Mouse (Mus musculus): ENCODE data around the gene Chn1. TPM values are rescaled to one million over a fixed set of nuclear protein-coding genes. Genes with fewer than 3 reads are reported as not detected.

Chn1 gene
- polyA plus RNA-seq, 1 experiment, result not detected

GRCm38 (mm10) chr2:73597772-73598171, 177.4 kb downstream of the Chn1 start:
- Histone ChIP-seq H3K4me1 (ENCODE audit: control insufficient read depth, insufficient read depth, low read length) (no peaks in the 10 kb centered on the region), H3K4me3 (ENCODE audit: insufficient read depth, low read length) (no peak overlapping the region), H3K27ac (ENCODE audit: insufficient read depth, low read depth, low read length) (no peak overlapping the region)
- TF ChIP-seq CTCF (IDR thresholded peaks at IDR 0.05; ENCODE audit: low read depth, low read length) (no peak), POLR2A (IDR thresholded peaks at IDR 0.05; ENCODE audit: borderline replicate concordance, low read depth, low read length) (no peak)

DNA sequence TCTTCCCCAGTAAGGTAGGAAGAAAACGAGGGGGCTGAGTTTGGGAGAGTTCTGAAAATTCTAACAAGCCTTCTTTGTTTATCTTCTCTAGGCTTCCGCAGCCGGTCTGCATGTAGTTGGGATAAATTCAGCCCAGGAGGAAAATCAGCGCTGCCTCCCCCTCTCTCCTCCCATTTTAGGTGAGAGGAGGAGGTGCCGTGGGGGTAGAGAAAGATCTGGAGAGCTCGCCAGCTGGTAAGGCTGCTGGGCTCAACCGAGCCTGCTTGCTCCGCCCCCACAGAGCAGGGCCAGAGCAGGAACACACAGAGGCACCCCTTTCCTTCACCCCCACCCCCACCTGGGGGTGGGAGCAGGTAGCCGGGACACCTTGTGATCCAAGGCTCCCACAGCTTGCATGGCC, 178.4 kb downstream of the Chn1 start:
- Histone ChIP-seq H3K4me1 (ENCODE audit: control insufficient read depth, insufficient read depth, low read length) (no peaks in the 10 kb centered on the region), H3K27ac (ENCODE audit: insufficient read depth, low read depth, low read length) (no peak overlapping the region), H3K4me3 (ENCODE audit: insufficient read depth, low read length) (no peak overlapping the region)
- TF ChIP-seq CTCF (IDR thresholded peaks at IDR 0.05; ENCODE audit: low read depth, low read length), result no peak
- TF ChIP-seq POLR2A (IDR thresholded peaks at IDR 0.05; ENCODE audit: borderline replicate concordance, low read depth, low read length), result no peak

DNA sequence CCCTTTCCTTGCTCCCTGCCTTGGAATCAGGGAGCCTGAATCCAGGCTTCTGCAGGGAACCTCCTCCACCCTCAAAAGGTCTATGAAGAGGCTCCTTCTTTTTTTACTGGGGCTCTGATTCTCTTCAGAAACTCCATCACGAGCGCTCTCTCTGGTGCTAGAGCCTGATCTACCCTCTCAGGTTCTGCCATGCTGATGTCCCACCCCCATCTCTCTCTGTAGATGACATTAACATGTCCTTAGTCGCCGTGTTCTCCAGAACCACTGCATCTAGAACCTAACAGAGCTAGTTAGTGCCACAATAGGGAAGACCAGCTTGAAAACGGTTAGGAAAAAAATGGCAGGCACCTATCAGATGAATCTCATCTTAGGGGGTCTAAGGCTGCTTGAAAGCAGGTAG, 178.8 kb downstream of the Chn1 start:
- Histone ChIP-seq H3K4me1 (ENCODE audit: control insufficient read depth, insufficient read depth, low read length) (no peaks in the 10 kb centered on the region), H3K27ac (ENCODE audit: insufficient read depth, low read depth, low read length) (no peak overlapping the region)
- TF ChIP-seq POLR2A (IDR thresholded peaks at IDR 0.05; ENCODE audit: borderline replicate concordance, low read depth, low read length) (no peak), CTCF (IDR thresholded peaks at IDR 0.05; ENCODE audit: low read depth, low read length) (no peak)

DNA sequence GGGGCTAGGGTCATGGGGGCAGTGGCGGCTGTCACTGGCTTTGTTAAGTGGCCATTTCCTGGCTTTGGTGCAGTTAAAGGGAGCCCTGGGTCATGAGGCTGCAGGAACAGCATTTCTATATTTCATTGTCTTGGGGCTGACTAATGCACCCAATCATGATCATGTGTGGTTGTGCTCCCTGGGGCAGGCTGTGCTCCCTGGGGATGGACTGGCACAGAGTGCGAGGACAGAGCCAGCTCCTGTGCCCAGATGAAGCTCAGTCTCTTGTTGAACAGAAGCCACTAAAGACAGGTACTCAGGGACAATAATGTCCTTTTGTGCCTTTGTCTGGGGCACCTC, 182.1 kb downstream of the Chn1 start:
- Histone ChIP-seq H3K27ac (ENCODE audit: insufficient read depth, low read depth, low read length) (no peak overlapping the region), H3K4me1 (ENCODE audit: control insufficient read depth, insufficient read depth, low read length) (no peaks in the 10 kb centered on the region), H3K4me3 (ENCODE audit: insufficient read depth, low read length) (no peak overlapping the region)
- TF ChIP-seq POLR2A (IDR thresholded peaks at IDR 0.05; ENCODE audit: borderline replicate concordance, low read depth, low read length) (no peak), CTCF (IDR thresholded peaks at IDR 0.05; ENCODE audit: low read depth, low read length) (no peak)

More for the DNA sequence above, 178.8 kb downstream of the Chn1 start:
- no peak overlapping the region for H3K4me3 ChIP-seq (ENCODE audit: insufficient read depth, low read length)

DNA sequence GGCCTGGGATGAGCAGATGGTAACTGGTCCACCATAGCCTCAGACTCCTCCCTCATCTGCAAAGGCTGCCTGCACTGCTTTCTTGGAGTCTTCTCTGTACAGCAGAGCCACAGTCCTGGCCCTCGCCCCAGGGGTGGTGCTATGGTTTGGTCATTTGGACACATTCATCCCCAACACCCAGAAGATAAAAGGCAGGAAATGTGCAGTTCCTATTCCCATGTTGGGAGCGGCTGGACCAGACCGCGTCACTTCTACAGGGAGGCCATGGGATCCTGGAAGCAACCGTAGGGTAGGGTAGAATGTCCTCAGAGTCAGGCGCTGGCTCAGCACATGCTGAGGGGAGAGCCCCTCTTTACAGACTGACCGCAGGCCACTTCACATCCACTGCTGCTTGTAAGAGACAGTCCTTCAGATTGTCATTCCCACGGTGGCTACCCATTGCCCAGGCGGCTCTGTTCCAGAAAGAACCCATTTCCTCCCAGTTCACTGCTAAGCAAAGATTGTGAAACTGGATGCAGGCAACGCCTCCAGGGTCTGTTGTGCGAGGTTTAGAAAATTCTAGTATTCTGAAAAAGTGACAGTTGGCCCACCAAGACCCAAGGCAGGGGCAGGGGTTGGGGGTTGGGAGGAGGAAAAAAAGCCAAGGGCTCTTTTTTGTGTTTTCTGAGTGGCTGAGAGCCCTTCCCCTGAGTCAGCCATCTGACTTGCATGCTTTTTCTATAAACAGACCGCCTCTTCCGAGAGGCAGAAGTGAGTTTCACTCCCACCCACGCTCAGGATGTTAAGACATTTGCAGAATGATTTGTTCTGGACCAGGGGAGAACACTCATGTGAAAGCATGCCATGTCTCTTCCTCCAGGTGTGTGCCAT, 182.7 kb downstream of the Chn1 start:
- Histone ChIP-seq H3K27ac (ENCODE audit: insufficient read depth, low read depth, low read length) (no peak overlapping the region), H3K4me1 (ENCODE audit: control insufficient read depth, insufficient read depth, low read length) (no peaks in the 10 kb centered on the region), H3K4me3 (ENCODE audit: insufficient read depth, low read length) (no peak overlapping the region)
- TF ChIP-seq POLR2A (IDR thresholded peaks at IDR 0.05; ENCODE audit: borderline replicate concordance, low read depth, low read length), result no peak
- no peak for TF ChIP-seq CTCF (IDR thresholded peaks at IDR 0.05; ENCODE audit: low read depth, low read length)

DNA sequence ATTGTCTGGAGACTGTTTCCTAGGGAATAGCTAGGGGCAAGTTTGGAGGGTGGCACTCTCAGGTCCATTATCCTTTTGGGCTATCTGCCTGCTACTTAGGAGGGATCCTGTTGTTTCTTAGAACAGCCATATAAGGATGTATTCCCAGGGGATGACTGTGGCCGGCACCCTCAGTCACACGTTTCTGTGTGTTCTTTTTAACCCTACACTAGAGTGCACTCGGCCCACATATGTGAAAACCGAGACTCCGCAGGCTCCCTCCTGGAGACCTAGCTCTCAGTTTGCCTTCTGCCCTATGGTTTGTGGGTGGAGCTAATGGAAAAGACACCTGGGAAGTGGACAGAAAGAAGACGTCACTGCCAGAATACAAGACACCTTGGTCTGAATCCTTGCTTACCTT, 183.9 kb downstream of the Chn1 start:
- no peaks in the 10 kb centered on the region for H3K4me1 ChIP-seq (ENCODE audit: control insufficient read depth, insufficient read depth, low read length)
- H3K27ac ChIP-seq (ENCODE audit: insufficient read depth, low read depth, low read length), result no peak overlapping the region
- H3K4me3 ChIP-seq (ENCODE audit: insufficient read depth, low read length), result no peak overlapping the region
- no peak for TF ChIP-seq CTCF (IDR thresholded peaks at IDR 0.05; ENCODE audit: low read depth, low read length)
- TF ChIP-seq POLR2A (IDR thresholded peaks at IDR 0.05; ENCODE audit: borderline replicate concordance, low read depth, low read length), result no peak

DNA sequence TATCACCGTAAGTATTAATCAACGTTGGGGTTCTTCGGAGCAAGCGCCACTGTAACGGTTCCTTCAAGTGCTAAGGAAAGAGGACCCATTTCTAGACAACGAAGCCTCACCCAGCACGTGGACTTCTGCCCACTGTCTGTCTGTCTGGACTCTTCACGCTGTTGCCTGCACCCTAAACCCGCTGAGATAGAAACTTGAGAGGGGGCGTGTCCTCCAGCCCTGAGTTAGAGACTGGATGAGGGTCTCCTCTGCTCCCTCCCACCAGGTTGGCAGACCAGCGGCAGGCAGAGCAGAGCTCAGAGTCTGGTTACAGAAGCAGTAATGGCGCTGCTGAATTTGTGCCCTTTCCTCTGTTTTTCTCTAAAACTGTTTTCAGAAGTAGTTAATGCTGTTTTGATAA, 185.0 kb downstream of the Chn1 start:
- Histone ChIP-seq H3K4me3 (ENCODE audit: insufficient read depth, low read length) (no peak overlapping the region), H3K4me1 (ENCODE audit: control insufficient read depth, insufficient read depth, low read length) (no peaks in the 10 kb centered on the region), H3K27ac (ENCODE audit: insufficient read depth, low read depth, low read length) (no peak overlapping the region)
- no peak for TF ChIP-seq CTCF (IDR thresholded peaks at IDR 0.05; ENCODE audit: low read depth, low read length)
- TF ChIP-seq POLR2A (IDR thresholded peaks at IDR 0.05; ENCODE audit: borderline replicate concordance, low read depth, low read length), result no peak

DNA sequence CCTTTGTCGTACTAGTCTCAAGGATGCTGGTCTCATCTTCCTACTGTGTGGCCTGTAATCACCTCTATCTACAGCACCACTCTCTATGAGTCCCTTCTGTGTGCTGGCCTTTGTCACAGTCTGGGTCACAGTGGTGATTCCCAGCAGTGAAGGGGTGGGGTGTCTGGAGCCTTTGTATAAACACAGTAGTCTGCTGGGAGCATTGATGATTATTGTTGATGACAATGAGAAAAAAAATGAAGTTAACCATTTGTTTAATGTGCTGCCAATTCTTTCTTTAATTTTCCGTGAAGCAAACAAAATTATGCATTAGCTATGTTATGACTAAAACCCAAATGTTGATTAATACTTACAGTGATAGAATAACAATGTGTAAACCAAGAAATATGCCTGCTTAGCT, 186.2 kb downstream of the Chn1 start:
- Histone ChIP-seq H3K4me3 (ENCODE audit: insufficient read depth, low read length) (no peak overlapping the region), H3K27ac (ENCODE audit: insufficient read depth, low read depth, low read length) (no peak overlapping the region), H3K4me1 (ENCODE audit: control insufficient read depth, insufficient read depth, low read length) (no peaks in the 10 kb centered on the region; the same call in 1 of the 2 replicates)
- TF ChIP-seq POLR2A (IDR thresholded peaks at IDR 0.05; ENCODE audit: borderline replicate concordance, low read depth, low read length), result no peak

- TF ChIP-seq POLR2A (IDR thresholded peaks at IDR 0.05; ENCODE audit: borderline replicate concordance, low read depth, low read length), result no peak
- no peak for TF ChIP-seq CTCF (IDR thresholded peaks at IDR 0.05; ENCODE audit: low read depth, low read length)
- no peak overlapping the region for H3K4me3 ChIP-seq (ENCODE audit: insufficient read depth, low read length)
- H3K27ac ChIP-seq (ENCODE audit: insufficient read depth, low read depth, low read length), result no peak overlapping the region
- H3K4me1 ChIP-seq (ENCODE audit: control insufficient read depth, insufficient read depth, low read length), result no peaks in the 10 kb centered on the region; the same call in 1 of the 2 replicates
Observed at GRCm38 (mm10) chr2:73587109-73587506, 188.0 kb downstream of the Chn1 start.

DNA sequence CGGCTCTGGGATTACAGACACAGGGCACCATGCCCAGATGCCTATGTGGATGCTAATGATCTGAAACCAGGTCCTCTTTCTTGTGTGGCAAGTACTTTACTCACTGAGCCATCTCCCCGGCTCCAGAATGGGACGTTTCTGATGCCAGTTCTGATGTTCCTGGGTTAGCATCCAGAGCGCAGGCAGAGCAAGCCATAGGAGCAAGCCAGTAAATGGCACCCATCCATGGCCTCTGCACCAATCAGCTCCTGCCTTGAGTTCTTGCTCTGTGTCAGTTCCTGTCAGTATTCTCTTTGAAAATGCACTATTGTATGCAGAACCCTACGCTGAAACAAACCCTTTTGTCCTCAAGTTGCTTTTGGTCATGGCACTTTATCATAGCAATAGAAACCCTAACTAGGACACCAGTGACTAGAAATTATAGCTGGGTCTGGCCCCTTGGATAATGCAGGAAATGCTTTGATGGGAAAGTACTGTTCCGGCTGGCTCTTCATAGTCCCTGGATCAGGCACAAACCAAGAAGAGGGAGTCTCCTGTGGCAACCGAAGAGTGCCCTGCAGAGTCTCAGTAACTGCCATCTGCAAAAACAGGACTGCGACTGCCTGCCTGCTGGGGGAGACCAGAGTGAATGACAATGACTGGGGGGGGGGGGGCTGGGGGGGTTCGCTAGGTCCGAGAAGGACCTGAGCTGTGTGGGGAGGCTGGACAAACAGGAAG, 188.6 kb downstream of the Chn1 start:
- TF ChIP-seq POLR2A (IDR thresholded peaks at IDR 0.05; ENCODE audit: borderline replicate concordance, low read depth, low read length) (no peak), CTCF (IDR thresholded peaks at IDR 0.05; ENCODE audit: low read depth, low read length) (no peak)
- Histone ChIP-seq H3K4me1 (ENCODE audit: control insufficient read depth, insufficient read depth, low read length) (no peaks in the 10 kb centered on the region; the same call in 1 of the 2 replicates), H3K4me3 (ENCODE audit: insufficient read depth, low read length) (no peak overlapping the region)

More for the DNA sequence above, 188.6 kb downstream of the Chn1 start:
- no peak overlapping the region for H3K27ac ChIP-seq (ENCODE audit: insufficient read depth, low read depth, low read length)
